Mouse (Mus musculus): ENCODE data around the gene Otub1. TPM values are rescaled to one million over a fixed set of nuclear protein-coding genes. Genes with fewer than 3 reads are reported as not detected.

The Otub1 gene
- polyA plus RNA-seq, 1 experiment, result 112 TPM

GRCm38 (mm10) chr19:7151300-7151926, 54.7 kb downstream of the Otub1 start:
- no peak for TF ChIP-seq FLI1 (IDR thresholded peaks at IDR 0.05; ENCODE audit: low read length)
- no peak for TF ChIP-seq GATA1 (IDR thresholded peaks at IDR 0.05; ENCODE audit: borderline replicate concordance, low read length)
- H3K36me3 ChIP-seq (replicated peaks; ENCODE audit: low read length), result no peaks in the 10 kb centered on the region
- no peak overlapping the region for H3K4me3 ChIP-seq (replicated peaks)
- no peaks in the 10 kb centered on the region for H3K9me3 ChIP-seq
- H3K27me3 ChIP-seq (replicated peaks), result peaks cover 97% of the 10 kb centered on the region
- peaks cover 25% of the 10 kb centered on the region; the same call in 1 of the 2 replicates for H3K4me1 ChIP-seq

GRCm38 (mm10) chr19:7149158-7149685, 56.9 kb downstream of the Otub1 start:
- H3K27me3 ChIP-seq (replicated peaks), result peaks cover 99% of the 10 kb centered on the region

GRCm38 (mm10) chr19:7148541-7149085, 57.5 kb downstream of the Otub1 start:
- TF ChIP-seq GATA1 (IDR thresholded peaks at IDR 0.05; ENCODE audit: borderline replicate concordance, low read length) (no peak), FLI1 (IDR thresholded peaks at IDR 0.05; ENCODE audit: low read length) (no peak)
- Histone ChIP-seq H3K27me3 (replicated peaks) (peaks cover 98% of the 10 kb centered on the region), H3K9me3 (no peaks in the 10 kb centered on the region), H3K36me3 (replicated peaks; ENCODE audit: low read length) (no peaks in the 10 kb centered on the region), H3K4me3 (replicated peaks) (no peak overlapping the region), H3K4me1 (peaks cover 27% of the 10 kb centered on the region)

More at GRCm38 (mm10) chr19:7149158-7149685, 56.9 kb downstream of the Otub1 start:
- TF ChIP-seq GATA1 (IDR thresholded peaks at IDR 0.05; ENCODE audit: borderline replicate concordance, low read length) (no peak), FLI1 (IDR thresholded peaks at IDR 0.05; ENCODE audit: low read length) (no peak)
- H3K4me3 ChIP-seq (replicated peaks), result no peak overlapping the region
- H3K9me3 ChIP-seq, result no peaks in the 10 kb centered on the region
- no peaks in the 10 kb centered on the region for H3K36me3 ChIP-seq (replicated peaks; ENCODE audit: low read length)
- H3K4me1 ChIP-seq, result peaks cover 21% of the 10 kb centered on the region

Other genes with a start within 250 kb of the Otub1 start
- 310 and 626 TPM in 2 replicates for gene Ppp1r14b, start 231.3 kb downstream of the Otub1 start, polyA plus RNA-seq (2012; ENCODE audit: insufficient read depth, low replicate concordance)
- 39.2 and 49.3 TPM in 2 replicates for gene Plcb3, start 229.8 kb downstream of the Otub1 start, polyA plus RNA-seq (2012; ENCODE audit: insufficient read depth, low replicate concordance)
- 154 and 460 TPM in 2 replicates for gene Fkbp2, start 225.8 kb downstream of the Otub1 start, polyA plus RNA-seq (2012; ENCODE audit: insufficient read depth, low replicate concordance)
- 68.5 and 73.8 TPM in 2 replicates for gene Vegfb, start 218.7 kb downstream of the Otub1 start, polyA plus RNA-seq (2012; ENCODE audit: insufficient read depth, low replicate concordance)
- 19.1 and 20.6 TPM in 2 replicates for gene Dnajc4, start 213.7 kb downstream of the Otub1 start, polyA plus RNA-seq (2012; ENCODE audit: insufficient read depth, low replicate concordance)
- gene Nudt22, start 210.2 kb downstream of the Otub1 start, polyA plus RNA-seq (2012; ENCODE audit: insufficient read depth, low replicate concordance), result 6.7 and 9.1 TPM in 2 replicates
- gene Trpt1, start 210.2 kb downstream of the Otub1 start, polyA plus RNA-seq (2012; ENCODE audit: insufficient read depth, low replicate concordance), result 0.57 TPM in 1 of 2 replicates, not detected in the other
- gene Fermt3, start 186.8 kb downstream of the Otub1 start, polyA plus RNA-seq (2012; ENCODE audit: insufficient read depth, low replicate concordance), result 5,058 and 7,219 TPM in 2 replicates
- gene Stip1, start 166.3 kb downstream of the Otub1 start, polyA plus RNA-seq (2012; ENCODE audit: insufficient read depth, low replicate concordance), result 29.9 and 116 TPM in 2 replicates
- 9.2 and 14.0 TPM in 2 replicates for gene Macrod1, start 149.5 kb downstream of the Otub1 start, polyA plus RNA-seq (2012; ENCODE audit: insufficient read depth, low replicate concordance)
- not detected in 2 replicates for gene Flrt1, start 100.6 kb downstream of the Otub1 start, polyA plus RNA-seq (2012; ENCODE audit: insufficient read depth, low replicate concordance)
- 446 and 491 TPM in 2 replicates for gene Cox8a, start 11.3 kb upstream of the Otub1 start, polyA plus RNA-seq (2012; ENCODE audit: insufficient read depth, low replicate concordance)
- gene Naa40, start 34.9 kb upstream of the Otub1 start, polyA plus RNA-seq (2012; ENCODE audit: insufficient read depth, low replicate concordance), result 14.4 and 15.8 TPM in 2 replicates
- gene Rcor2, start 61.0 kb upstream of the Otub1 start, polyA plus RNA-seq (2012; ENCODE audit: insufficient read depth, low replicate concordance), result 206 and 356 TPM in 2 replicates
- gene Mark2, start 135.5 kb upstream of the Otub1 start, polyA plus RNA-seq (2012; ENCODE audit: insufficient read depth, low replicate concordance), result 179 and 300 TPM in 2 replicates
- gene Spindoc, start 176.7 kb upstream of the Otub1 start, polyA plus RNA-seq (2012; ENCODE audit: insufficient read depth, low replicate concordance), result 40.6 and 204 TPM in 2 replicates
- gene 2700081O15Rik, start 211.3 kb upstream of the Otub1 start, polyA plus RNA-seq (2012; ENCODE audit: insufficient read depth, low replicate concordance), result 4.0 and 14.7 TPM in 2 replicates